Comparison of ENCODE assay signal across 26 mouse cellular contexts in genomic region chr16:92779896-92780435, GRCm38 (mm10). TPM values are rescaled to one million over a fixed set of nuclear protein-coding genes. Genes with fewer than 3 reads are reported as not detected.
DNase-seq lines count a peak whose midpoint lies in the region; ATAC-seq and TF ChIP-seq lines count a peak whose summit lies in the region.
"Had no signal": no experiment of that assay in that cellular context is flagged by ENCODE, and none has a peak within 500 bp of the region (broad histone marks: within the 10 kb centered on the region; RNA-seq: fewer than 3 reads in every experiment).

No protein-coding gene starts in this region.

- no peaks in the 10 kb centered on the region; the same call in 1 of the 2 replicates for H3K79me2 ChIP-seq in CH12.LX (replicated peaks; ENCODE audit: control insufficient read depth, extremely low read depth, insufficient read depth, poor library complexity, severe bottlenecking)

- H3K4me3 ChIP-seq in liver, embryonic 12.5 days = no peak overlapping the region
- no peak overlapping the region for H3K4me3 ChIP-seq in CH12.LX (replicated peaks in 1 of 3; ENCODE audit: low read depth in 2 of 3, low read length in 2 of 3, poor library complexity in 1 of 3)
- H3K4me3 ChIP-seq: erythroblast, embryonic 14.5 days; heart, adult 2 months; hindbrain, embryonic 10.5 days; hindbrain, embryonic 15.5 days; midbrain, embryonic 12.5 days; neural tube, embryonic 15.5 days had no signal

- TF ChIP-seq EP300 in CH12.LX (IDR thresholded peaks at IDR 0.05; ENCODE audit: low read length) = no peak

- peak; percentile 15 for DNase-seq in kidney, adult 11 months
- DNase-seq in kidney, adult 9 months = no peak
- DNase-seq in liver (peak; percentile 2), CH12.LX (ENCODE audit: extremely low read depth) (no peak)
- DNase-seq in lung, postnatal 36 days = no peak
- no peak for DNase-seq in neural tube, embryonic 10.5 days (ENCODE audit: extremely low spot score, low spot score)
- DNase-seq: cerebellum, adult 18-20 months; cerebellum, postnatal 10 days; heart, adult 2 months; heart, postnatal 14 days; kidney, adult 18-20 months; layer of hippocampus, adult 9-11 months; lung, postnatal 4 days; right cerebral cortex, adult 18-20 months; spleen, adult 18-20 months; thymus, postnatal 14 days had no signal

- H3K36me3 ChIP-seq in liver, embryonic 12.5 days = peaks cover 11% of the 10 kb centered on the region
- H3K36me3 ChIP-seq in CH12.LX (replicated peaks in 1 of 2; ENCODE audit: control insufficient read depth in 1 of 2, insufficient read depth in 1 of 2, low read length in 1 of 2) = peaks cover 0 to 58% of the 10 kb centered on the region in 2 experiments
- H3K36me3 ChIP-seq: hindbrain, embryonic 10.5 days; hindbrain, embryonic 15.5 days; midbrain, embryonic 12.5 days; neural tube, embryonic 15.5 days had no signal

- peaks cover 37% of the 10 kb centered on the region for H3K4me1 ChIP-seq in liver, embryonic 12.5 days
- H3K4me1 ChIP-seq in CH12.LX (ENCODE audit: control insufficient read depth in 1 of 2, insufficient read depth in 2 of 2) = peaks cover 10 to 39% of the 10 kb centered on the region in 2 experiments
- H3K4me1 ChIP-seq: neural tube, embryonic 15.5 days had no signal

- no peaks in the 10 kb centered on the region; the same call in 1 of the 2 replicates for H3K27me3 ChIP-seq in liver, embryonic 12.5 days (replicated peaks)
- no peaks in the 10 kb centered on the region for H3K27me3 ChIP-seq in CH12.LX (replicated peaks)
- H3K27me3 ChIP-seq: hindbrain, embryonic 15.5 days; megakaryocyte, embryonic 14.5 days; neural tube, embryonic 15.5 days; Patski had no signal

- in situ Hi-C loops in CH12.LX (cut with MboI; ENCODE audit: low pct_ligation_motif_present, low pct_unique_long_range_greater_than_20kb, low sequenced_read_pairs) = no loop called here

- H3K27ac ChIP-seq in liver, embryonic 12.5 days = no peak overlapping the region
- no peak overlapping the region for H3K27ac ChIP-seq in CH12.LX (ENCODE audit: insufficient read depth, low read depth)
- H3K27ac ChIP-seq: heart, adult 2 months; hindbrain, embryonic 10.5 days; hindbrain, embryonic 15.5 days; midbrain, embryonic 12.5 days; neural tube, embryonic 15.5 days had no signal

- H3K9ac ChIP-seq in liver, embryonic 12.5 days = no peak overlapping the region
- H3K9ac ChIP-seq in CH12.LX (ENCODE audit: insufficient read depth, low read depth) = no peak overlapping the region
- H3K9ac ChIP-seq: hindbrain, embryonic 15.5 days; midbrain, embryonic 12.5 days; neural tube, embryonic 15.5 days had no signal

- no peak for TF ChIP-seq CTCF in CH12.LX (conservative IDR thresholded peaks at IDR 0.05 in 1 of 2, IDR thresholded peaks at IDR 0.05 in 1 of 2; ENCODE audit: low read depth in 2 of 2, low read length in 2 of 2)

- no peak for TF ChIP-seq POLR2A in CH12.LX (IDR thresholded peaks at IDR 0.05; ENCODE audit: low read depth, low read length)

- H3K4me2 ChIP-seq in liver, embryonic 12.5 days = no peak overlapping the region
- H3K4me2 ChIP-seq in CH12.LX (ENCODE audit: insufficient read depth, low read depth, poor library complexity, severe bottlenecking) = no peak overlapping the region
- H3K4me2 ChIP-seq: hindbrain, embryonic 15.5 days; midbrain, embryonic 12.5 days; neural tube, embryonic 15.5 days had no signal

- 84% methylated on average over 9 of the region's 9 CpGs for WGBS in liver, embryonic 12.5 days (ENCODE audit: insufficient replicate concordance)

- dilution Hi-C loops in CH12.LX (cut with MboI; ENCODE audit: extremely low pct_ligation_motif_present, extremely low pct_unique_long_range_greater_than_20kb, low sequenced_read_pairs) = no loop called here

- ATAC-seq in liver, embryonic 12.5 days = no peak
- ATAC-seq: forebrain, embryonic 16.5 days; inflammation-experienced regulatory T-cells, adult 6 months; Patski had no signal

- no peaks in the 10 kb centered on the region for H3K9me3 ChIP-seq in liver, embryonic 12.5 days (replicated peaks)
- H3K9me3 ChIP-seq in CH12.LX (replicated peaks; ENCODE audit: low read length) = peaks cover 2% of the 10 kb centered on the region
- H3K9me3 ChIP-seq: hindbrain, embryonic 10.5 days; hindbrain, embryonic 15.5 days; megakaryocyte, embryonic 14.5 days; midbrain, embryonic 12.5 days; neural tube, embryonic 15.5 days had no signal

- no peak for TF ChIP-seq RAD21 in CH12.LX (IDR thresholded peaks at IDR 0.05; ENCODE audit: low read depth, low read length)

TF ChIP-seq in CH12.LX, 34 proteins besides CTCF, POLR2A, EP300 and RAD21:
- TF ChIP-seq UBTF (IDR thresholded peaks at IDR 0.05; ENCODE audit: low read depth, low read length) = no peak
- peak; percentile 32; the same call in 1 of the 2 replicates for TF ChIP-seq BHLHE40 (IDR thresholded peaks at IDR 0.05; ENCODE audit: low read depth, low read length)
- TF ChIP-seq USF1 (IDR thresholded peaks at IDR 0.05; ENCODE audit: low read depth, low read length) = peak; percentile 29

RNA-seq across cellular contexts. Expression of gene Runx1, which starts 46.0 kb away (rescaled TPM):
- 11.7 and 13.5 TPM in 2 replicates for polyA plus RNA-seq in liver, embryonic 12.5 days (2016; fragmentation: Nextera tagmentation; extraction: Ambion mirVana)
- total RNA-seq in CH12.LX (2012; rRNA removed) (4.7 and 5.9 TPM in 2 replicates), CH12.LX (2014; rRNA removed) (3.1 and 3.2 TPM in 2 replicates)
- polyA plus RNA-seq in CH12.LX (2012; ENCODE audit: insufficient read length, low read depth) = 9.1 and 10.9 TPM in 2 replicates

Comparison
In these comparisons a context has a peak if more than half of its experiments do, and no peak if none do; other contexts are left out.
1. DNase-seq: peak in kidney, adult 11 months (single experiment) and liver (single experiment); none in kidney, adult 9 months (single experiment), CH12.LX (single experiment), lung, postnatal 36 days (single experiment) and neural tube, embryonic 10.5 days (single experiment).